ENCODE assay signal across 8 mouse cellular contexts in genomic region chr6:136548041-136548770, GRCm38 (mm10). TPM values are rescaled to one million over a fixed set of nuclear protein-coding genes. Genes with fewer than 3 reads are reported as not detected.
DNase-seq lines count a peak whose midpoint lies in the region; ATAC-seq and TF ChIP-seq lines count a peak whose summit lies in the region.

No protein-coding gene starts in this region.

- no peak overlapping the region for H3K4me2 ChIP-seq in embryonic facial prominence, embryonic 15.5 days (replicated peaks)
- no peak overlapping the region for H3K4me2 ChIP-seq in midbrain, postnatal 0 days (ENCODE audit: low read depth, low read length, poor library complexity, severe bottlenecking)

- peaks cover 18% of the 10 kb centered on the region for H3K4me1 ChIP-seq in embryonic facial prominence, embryonic 15.5 days
- H3K4me1 ChIP-seq in hindbrain, embryonic 10.5 days (replicated peaks) = peaks cover 49% of the 10 kb centered on the region
- 0 out of 2 replicates have a peak, but pooled peaks cover 5% of the 10 kb centered on the region for H3K4me1 ChIP-seq in midbrain, postnatal 0 days (ENCODE audit: insufficient read depth, low read length)

- no peak for ATAC-seq in embryonic facial prominence, embryonic 15.5 days (ENCODE audit: insufficient number of reproducible peaks, low FRiP score, low TSS enrichment, low read depth)
- ATAC-seq in midbrain, postnatal 0 days (ENCODE audit: low FRiP score) = peak; percentile 82

- H3K9me3 ChIP-seq in embryonic facial prominence, embryonic 15.5 days (replicated peaks) = no peaks in the 10 kb centered on the region
- no peaks in the 10 kb centered on the region for H3K9me3 ChIP-seq in hindbrain, embryonic 10.5 days
- no peaks in the 10 kb centered on the region for H3K9me3 ChIP-seq in midbrain, postnatal 0 days (ENCODE audit: low read length)

- 70% methylated on average over 6 of the region's 6 CpGs for WGBS in embryonic facial prominence, embryonic 15.5 days
- WGBS in hindbrain, embryonic 10.5 days = 51% methylated on average over 6 of the region's 6 CpGs
- 16% methylated on average over 6 of the region's 6 CpGs for WGBS in midbrain, postnatal 0 days

- peak overlapping the region; percentile 77 for H3K27ac ChIP-seq in embryonic facial prominence, embryonic 15.5 days (replicated peaks)
- H3K27ac ChIP-seq in hindbrain, embryonic 10.5 days = peak overlapping the region; percentile 83
- H3K27ac ChIP-seq in midbrain, postnatal 0 days (ENCODE audit: low read depth, low read length) = peak overlapping the region; percentile 92

- H3K9ac ChIP-seq in embryonic facial prominence, embryonic 15.5 days = no peak overlapping the region
- H3K9ac ChIP-seq in midbrain, postnatal 0 days (replicated peaks; ENCODE audit: low read length, poor library complexity, severe bottlenecking) = no peak overlapping the region

- TF ChIP-seq CTCF in midbrain, postnatal 0 days (IDR thresholded peaks at IDR 0.05) = no peak

- H3K27me3 ChIP-seq in embryonic facial prominence, embryonic 15.5 days = no peaks in the 10 kb centered on the region
- H3K27me3 ChIP-seq in hindbrain, embryonic 10.5 days (ENCODE audit: insufficient read depth, poor library complexity, severe bottlenecking) = no peaks in the 10 kb centered on the region
- no peaks in the 10 kb centered on the region for H3K27me3 ChIP-seq in midbrain, postnatal 0 days (ENCODE audit: insufficient read depth, low read length)

- no peaks in the 10 kb centered on the region for H3K36me3 ChIP-seq in embryonic facial prominence, embryonic 15.5 days
- H3K36me3 ChIP-seq in hindbrain, embryonic 10.5 days = 0 out of 2 replicates have a peak, but pooled peaks cover 3% of the 10 kb centered on the region
- no peaks in the 10 kb centered on the region for H3K36me3 ChIP-seq in midbrain, postnatal 0 days (ENCODE audit: insufficient read depth, low read length)

- DNase-seq in 416B (ENCODE audit: low read depth) (peak; percentile 54), adipocyte (ENCODE audit: low spot score) (peak; percentile 85)
- DNase-seq in hindbrain, embryonic 10.5 days (ENCODE audit: low spot score) = no peak
- DNase-seq in layer of hippocampus, postnatal 10 days (ENCODE audit: low spot score in 2 of 2) = peak; percentile 51 to 67
- DNase-seq in midbrain, postnatal 0 days (ENCODE audit: low spot score) = peak; percentile 97
- no peak for DNase-seq in c-Kit-positive CD71-positive TER-119-positive erythroid progenitor cells, embryonic 14.5 days (ENCODE audit: low spot score)
- no peak for DNase-seq in gastrocnemius, postnatal 14 days

- H3K4me3 ChIP-seq in embryonic facial prominence, embryonic 15.5 days (replicated peaks) = no peak overlapping the region
- H3K4me3 ChIP-seq in hindbrain, embryonic 10.5 days = no peak overlapping the region
- no peak overlapping the region for H3K4me3 ChIP-seq in midbrain, postnatal 0 days (ENCODE audit: low read depth, low read length)

- intact Hi-C loops in gastrocnemius, postnatal 14 days (cut with DNase I; ENCODE audit: low total_unique reads) = no loop called here

RNA-seq across cellular contexts. Expression of gene Atf7ip, which starts 42.2 kb away (rescaled TPM):
- polyA plus RNA-seq in embryonic facial prominence, embryonic 15.5 days (2015; fragmentation: Nextera tagmentation; extraction: Ambion mirVana) = 35.5 and 37.5 TPM in 2 replicates
- polyA plus RNA-seq in hindbrain, embryonic 10.5 days (2016; fragmentation: Nextera tagmentation; extraction: Ambion mirVana) = 41.8 and 47.2 TPM in 2 replicates
- total RNA-seq in layer of hippocampus, postnatal 10 days (2021) = 100 to 1,000 TPM; 139 to 148 TPM
- 43.1 and 55.2 TPM in 2 replicates for total RNA-seq in midbrain, postnatal 0 days (2014; rRNA removed)
- 18.9 and 28.7 TPM in 2 replicates for polyA plus RNA-seq in midbrain, postnatal 0 days (2015; fragmentation: Nextera tagmentation; extraction: Ambion mirVana)
- total RNA-seq in gastrocnemius, postnatal 14 days (2021) = 10 to 100 TPM; 32.8 to 51.9 TPM

Comparison
In these comparisons a context has a peak if more than half of its experiments do, and no peak if none do; other contexts are left out.
1. DNase-seq: peak in 416B (single experiment), adipocyte (single experiment), layer of hippocampus, postnatal 10 days (2 of 2) and midbrain, postnatal 0 days (single experiment); none in hindbrain, embryonic 10.5 days (single experiment), c-Kit-positive CD71-positive TER-119-positive erythroid progenitor cells, embryonic 14.5 days (single experiment) and gastrocnemius, postnatal 14 days (single experiment).
2. Peak in every context shown above with its lines, with median percentiles within 50 percentile points of each other: H3K27ac ChIP-seq.